Mouse (Mus musculus) E14TG2a.4 (cell line): ENCODE results near the gene Celsr2.

ENCODE experiments used
- CTCF ChIP-seq: conservative IDR thresholded peaks from 2 replicates; pipeline ENCODE4 v1.5.1; 2014; ENCODE audit warnings: low read length
- NANOG ChIP-seq: IDR thresholded peaks from 2 replicates; pipeline ENCODE4 v1.6.1; 2014; ENCODE audit warnings: borderline replicate concordance, low read length, mixed read lengths
- POU5F1 ChIP-seq: IDR thresholded peaks from 2 replicates; pipeline ENCODE4 v1.6.1; 2014; ENCODE audit warnings: low read length, borderline replicate concordance

DNA sequence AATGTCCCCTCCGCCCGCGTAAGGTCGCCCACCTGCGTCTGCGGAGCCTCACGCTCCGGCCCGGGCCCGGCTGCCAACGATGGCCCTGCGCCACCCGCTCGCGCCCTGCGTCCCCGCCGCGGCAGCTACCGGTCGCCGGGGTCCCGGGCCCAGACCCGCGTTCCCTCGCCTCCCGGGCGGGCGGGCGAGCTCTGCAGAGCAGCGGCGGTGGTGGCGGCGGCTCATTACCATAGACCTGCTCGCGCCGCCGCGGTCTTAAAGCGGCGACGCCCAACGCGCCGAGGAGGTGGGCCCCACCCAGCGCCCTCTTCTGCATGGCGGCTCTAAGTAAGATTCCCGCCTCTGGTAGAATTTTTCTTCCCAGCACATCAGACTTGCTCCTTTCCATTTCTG is 475 bp upstream of the Celsr2 start:
- TF ChIP-seq CTCF (no peak), POU5F1 (no peak), NANOG (no peak)
